Mouse (Mus musculus) brain, adult 10 weeks (tissue): Measurements from ENCODE around the gene Nop9. TPM values are rescaled to one million over a fixed set of nuclear protein-coding genes. Genes with fewer than 3 reads are reported as not detected.

Experiments used
- polyA plus RNA-seq: library from polyadenylated mRNA; stranded (reverse); fragments of 350-450 nt; fragmentation: Illumina TruSeq; extraction: RNeasy Lipid Tissue Mini Kit (QIAGEN cat#74804); gene quantifications from one replicate; pipeline ENCODE4 v1.2.3, GENCODE M21; 2015; ENCODE audit warnings: low read depth, low replicate concordance

Nop9 gene
- 6.9 TPM for polyA plus RNA-seq

GRCm38 (mm10) chr14:55745180-55745860 is at the start of gene Nop9, which contains the start of gene Dhrs1:
Gene Nop9 (plus strand): TSS chr14:55745693.
Gene Dhrs1 (minus strand): TSS chr14:55745690.

GRCm38 (mm10) chr14:55713729-55714122 is 31.8 kb upstream of the Nop9 start, which contains the start of gene Tgm1:
Gene Tgm1 (minus strand): TSS chr14:55713926.

GRCm38 (mm10) chr14:55721700-55722437 is 23.6 kb upstream of the Nop9 start, which contains the start of gene Rabggta:
Gene Rabggta (minus strand): TSS chr14:55722263.

GRCm38 (mm10) chr14:55758363-55758784 is 12.9 kb downstream of the Nop9 start, which contains the start of gene Cideb:
Gene Cideb (minus strand): TSS chr14:55758458.

GRCm38 (mm10) chr14:55761163-55761562 is 15.7 kb downstream of the Nop9 start, which contains the start of gene Ltb4r2:
Gene Ltb4r2 (plus strand): TSS chr14:55761428.

GRCm38 (mm10) chr14:55765696-55766095 is 20.2 kb downstream of the Nop9 start, which contains the start of gene Ltb4r1:
Gene Ltb4r1 (plus strand): TSS chr14:55765962.

GRCm38 (mm10) chr14:55783958-55784235 is 38.4 kb downstream of the Nop9 start, which contains the start of gene Adcy4:
Gene Adcy4 (minus strand): TSS chr14:55784095.

GRCm38 (mm10) chr14:55788256-55789050 is 43.0 kb downstream of the Nop9 start, which contains the start of gene Ripk3:
Gene Ripk3 (minus strand): TSS chr14:55788865.

Other genes starting within 250 kb of the Nop9 start
- gene Cpne6, start 235.2 kb upstream of the Nop9 start, polyA plus RNA-seq = 132 TPM
- gene Nrl, start 220.7 kb upstream of the Nop9 start, polyA plus RNA-seq = 0.31 TPM
- 19.9 TPM for gene Pck2, start 205.4 kb upstream of the Nop9 start, polyA plus RNA-seq
- 92.2 TPM for gene Dcaf11, start 185.7 kb upstream of the Nop9 start, polyA plus RNA-seq
- not detected for gene A730061H03Rik, start 185.3 kb upstream of the Nop9 start, polyA plus RNA-seq
- not detected for gene Fitm1, start 170.1 kb upstream of the Nop9 start, polyA plus RNA-seq
- 73.4 TPM for gene Psme1, start 167.6 kb upstream of the Nop9 start, polyA plus RNA-seq
- 54.3 TPM for gene Emc9, start 160.4 kb upstream of the Nop9 start, polyA plus RNA-seq
- gene Psme2, start 154.6 kb upstream of the Nop9 start, polyA plus RNA-seq = 78.9 TPM
- 18.8 TPM for gene Rnf31, start 154.0 kb upstream of the Nop9 start, polyA plus RNA-seq
- 14.3 TPM for gene Irf9, start 142.1 kb upstream of the Nop9 start, polyA plus RNA-seq
- gene Rec8, start 127.7 kb upstream of the Nop9 start, polyA plus RNA-seq = 6.2 TPM
- 62.3 TPM for gene Ipo4, start 109.7 kb upstream of the Nop9 start, polyA plus RNA-seq
- gene Gm49378, start 107.8 kb upstream of the Nop9 start, polyA plus RNA-seq = 1.6 TPM
- gene Tm9sf1, start 101.9 kb upstream of the Nop9 start, polyA plus RNA-seq = 32.2 TPM
- gene Tssk4, start 95.5 kb upstream of the Nop9 start, polyA plus RNA-seq = not detected
- 61.1 TPM for gene Mdp1, start 85.2 kb upstream of the Nop9 start, polyA plus RNA-seq
- gene Gmpr2, start 73.8 kb upstream of the Nop9 start, polyA plus RNA-seq = 36.9 TPM
- 255 TPM for gene Nedd8, start 73.6 kb upstream of the Nop9 start, polyA plus RNA-seq
- gene Tinf2, start 63.9 kb upstream of the Nop9 start, polyA plus RNA-seq = 16.0 TPM
- gene Tgm1, start 31.8 kb upstream of the Nop9 start, polyA plus RNA-seq = not detected
- 47.6 TPM for gene Rabggta, start 23.4 kb upstream of the Nop9 start, polyA plus RNA-seq
- gene Dhrs1, start within 50 bp of the Nop9 start, polyA plus RNA-seq = 122 TPM
- gene Cideb, start 12.8 kb downstream of the Nop9 start, polyA plus RNA-seq = 9.8 TPM
- 0.12 TPM for gene Ltb4r2, start 15.7 kb downstream of the Nop9 start, polyA plus RNA-seq
- not detected for gene Ltb4r1, start 20.3 kb downstream of the Nop9 start, polyA plus RNA-seq
- 5.3 TPM for gene Adcy4, start 38.4 kb downstream of the Nop9 start, polyA plus RNA-seq
- 0.25 TPM for gene Ripk3, start 43.2 kb downstream of the Nop9 start, polyA plus RNA-seq
- gene Nfatc4, start 77.5 kb downstream of the Nop9 start, polyA plus RNA-seq = 2.3 TPM
- 3.9 TPM for gene Nynrin, start 108.3 kb downstream of the Nop9 start, polyA plus RNA-seq
- 0.49 TPM for gene Cbln3, start 138.7 kb downstream of the Nop9 start, polyA plus RNA-seq
- gene Khnyn, start 139.3 kb downstream of the Nop9 start, polyA plus RNA-seq = 9.0 TPM
- gene Sdr39u1, start 154.6 kb downstream of the Nop9 start, polyA plus RNA-seq = 155 TPM
- gene Cma1, start 199.0 kb downstream of the Nop9 start, polyA plus RNA-seq = not detected
- gene Cma2, start 205.3 kb downstream of the Nop9 start, polyA plus RNA-seq = not detected